Mouse (Mus musculus): Measurements from ENCODE around the gene Ppm1e. TPM values are rescaled to one million over a fixed set of nuclear protein-coding genes. Genes with fewer than 3 reads are reported as not detected.
A peak's percentile ranks its signal among the peaks of the same experiment; 100 is the strongest.

The Ppm1e gene
- total RNA-seq, 2 experiments from 2014 or later, result 1.4 to 6.4 TPM

DNA sequence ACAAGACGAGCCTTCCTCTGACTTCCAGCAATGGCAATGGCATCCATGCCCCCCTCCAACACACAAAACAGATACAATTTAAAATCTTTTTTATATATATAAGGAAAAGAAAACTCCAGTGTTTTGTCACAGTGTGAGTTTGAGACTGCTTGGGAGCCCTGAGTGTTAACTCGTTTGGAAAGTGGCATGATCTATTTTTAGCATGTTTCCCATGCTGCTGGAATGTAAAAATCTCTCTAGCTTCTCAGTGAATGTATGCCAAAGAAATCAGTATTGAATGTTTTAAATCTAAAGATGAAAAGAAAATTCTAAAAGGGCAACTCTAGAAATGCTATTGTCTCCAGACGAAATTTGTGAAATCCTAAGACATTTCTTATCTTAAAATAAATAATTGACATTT lies 45.3 kb downstream of the Ppm1e start:
- no peak for ATAC-seq (replicated peaks; ENCODE audit: low FRiP score, low TSS enrichment, poor library complexity, severe bottlenecking)

GRCm38 (mm10) chr11:87310309-87310708 lies 48.5 kb downstream of the Ppm1e start:
- no peak for ATAC-seq (replicated peaks; ENCODE audit: low FRiP score, low TSS enrichment, poor library complexity, severe bottlenecking)

GRCm38 (mm10) chr11:87309329-87310074 lies 49.3 kb downstream of the Ppm1e start:
- peak; percentile 89 for ATAC-seq (replicated peaks; ENCODE audit: low FRiP score, low TSS enrichment, poor library complexity, severe bottlenecking)

GRCm38 (mm10) chr11:87299066-87299465 lies 59.8 kb downstream of the Ppm1e start:
- no peak for ATAC-seq (replicated peaks; ENCODE audit: low FRiP score, low TSS enrichment, poor library complexity, severe bottlenecking)

- ATAC-seq (replicated peaks; ENCODE audit: low FRiP score, low TSS enrichment, poor library complexity, severe bottlenecking), result no peak
Observed at GRCm38 (mm10) chr11:87296467-87296866, 62.4 kb downstream of the Ppm1e start.

GRCm38 (mm10) chr11:87295636-87296035 lies 63.2 kb downstream of the Ppm1e start:
- no peak for ATAC-seq (replicated peaks; ENCODE audit: low FRiP score, low TSS enrichment, poor library complexity, severe bottlenecking)

GRCm38 (mm10) chr11:87289313-87289712 lies 69.5 kb downstream of the Ppm1e start:
- ATAC-seq (replicated peaks; ENCODE audit: low FRiP score, low TSS enrichment, poor library complexity, severe bottlenecking), result no peak

DNA sequence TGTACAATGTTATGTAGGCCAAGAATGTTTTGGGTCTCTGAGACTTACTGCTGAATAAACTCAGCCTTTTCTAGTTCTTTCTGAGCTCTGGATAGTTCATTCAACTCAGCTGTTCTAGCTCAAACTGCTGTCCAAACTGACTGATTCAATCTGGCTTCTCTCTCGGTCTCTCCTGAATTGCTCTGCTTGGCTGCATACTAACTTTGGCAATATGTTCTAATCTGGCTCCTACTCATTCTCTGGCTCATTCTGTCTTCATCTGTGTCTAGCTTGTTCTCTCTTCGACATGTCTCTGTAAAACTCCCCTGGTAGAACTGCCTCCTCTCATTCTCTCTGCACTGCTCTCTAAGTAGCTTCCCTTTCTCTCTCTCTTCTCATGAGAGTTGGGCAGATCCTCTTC lies 72.6 kb downstream of the Ppm1e start:
- no peak for ATAC-seq (replicated peaks; ENCODE audit: low FRiP score, low TSS enrichment, poor library complexity, severe bottlenecking)

DNA sequence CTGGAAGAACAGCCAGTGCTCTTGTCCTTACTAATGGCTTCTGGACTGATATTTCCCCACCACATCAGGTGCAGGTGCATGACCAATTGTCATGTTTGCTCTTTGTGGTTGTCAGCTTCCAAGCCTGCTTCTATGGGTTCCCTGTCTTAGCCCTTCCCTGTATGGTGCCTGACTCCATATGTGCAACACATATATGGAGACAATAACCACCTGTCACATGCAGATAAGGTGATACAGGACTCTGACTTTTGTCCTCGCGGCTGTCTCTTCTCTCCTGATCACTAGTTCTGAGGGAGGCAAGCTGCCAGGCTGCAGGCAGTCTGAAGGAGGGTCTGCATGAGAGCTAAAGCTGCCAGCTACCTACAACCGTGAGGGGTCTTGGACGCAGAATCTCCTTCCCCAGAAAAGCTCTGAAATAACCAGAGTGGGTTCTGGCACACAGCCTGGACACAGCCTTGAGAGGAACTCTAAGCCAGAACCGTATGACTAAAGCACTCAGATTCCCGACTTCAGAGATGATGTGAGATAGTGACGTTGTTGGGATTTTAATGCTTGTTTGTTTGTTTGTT lies 76.8 kb downstream of the Ppm1e start:
- peak; percentile 63 for ATAC-seq (replicated peaks; ENCODE audit: low FRiP score, low TSS enrichment, poor library complexity, severe bottlenecking)

DNA sequence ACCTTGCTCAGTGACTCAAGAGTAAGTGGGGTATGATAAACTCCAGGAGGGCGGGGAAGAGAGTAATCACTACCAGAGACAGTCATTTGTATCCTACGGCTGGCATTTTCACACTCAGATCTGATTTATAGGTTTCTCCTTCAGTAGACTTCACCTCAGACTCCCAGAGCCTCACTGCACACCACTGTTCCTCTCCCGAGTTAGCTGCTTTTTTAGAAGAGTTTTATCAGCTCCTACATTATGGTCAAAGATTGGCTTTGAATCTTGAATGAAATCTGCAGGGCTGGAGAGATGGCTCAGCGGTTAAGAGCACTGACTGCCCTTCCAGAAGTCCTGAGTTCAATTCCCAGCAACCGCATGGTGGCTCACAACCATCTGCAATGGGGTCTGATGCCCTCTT lies 79.4 kb downstream of the Ppm1e start:
- ATAC-seq (replicated peaks; ENCODE audit: low FRiP score, low TSS enrichment, poor library complexity, severe bottlenecking), result no peak

- ATAC-seq (replicated peaks; ENCODE audit: low FRiP score, low TSS enrichment, poor library complexity, severe bottlenecking), result no peak
Observed at GRCm38 (mm10) chr11:87278807-87279206, 80.0 kb downstream of the Ppm1e start.

- 0 out of 2 replicates have a peak, but pooled peaks have one; percentile 38 for ATAC-seq (replicated peaks; ENCODE audit: low FRiP score, low TSS enrichment, poor library complexity, severe bottlenecking)
Observed at GRCm38 (mm10) chr11:87276240-87276985, 82.4 kb downstream of the Ppm1e start.

DNA sequence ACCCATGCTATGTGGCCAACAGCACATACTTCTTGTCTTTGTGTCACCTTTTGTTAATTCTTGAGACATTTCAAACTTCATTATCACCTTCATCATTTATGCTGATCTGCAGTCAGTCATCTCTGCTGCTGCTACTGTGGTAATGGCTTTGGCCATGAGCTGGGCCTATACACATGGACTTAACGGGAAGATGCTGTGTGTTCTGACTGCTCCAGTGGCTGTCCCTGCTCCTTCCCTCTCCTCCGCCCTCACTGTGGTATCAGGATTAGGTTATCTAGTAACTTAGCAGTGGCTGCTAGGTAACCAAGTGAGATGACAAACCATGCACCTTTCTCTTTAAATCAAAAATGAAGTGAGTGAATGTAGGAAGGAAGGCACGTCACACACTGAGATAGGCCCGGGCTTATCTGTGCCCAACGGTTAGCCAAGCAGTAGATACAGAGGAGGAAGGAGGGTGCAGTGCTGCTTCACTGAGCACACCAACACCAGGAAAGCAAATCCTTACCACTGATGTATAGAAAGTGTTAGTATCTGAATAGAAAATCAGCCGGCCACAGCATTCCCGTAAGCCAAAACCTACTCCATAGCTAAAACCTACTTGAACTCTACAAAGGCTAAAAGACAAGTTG lies 83.3 kb downstream of the Ppm1e start:
- peak; percentile 79 for ATAC-seq (replicated peaks; ENCODE audit: low FRiP score, low TSS enrichment, poor library complexity, severe bottlenecking)

DNA sequence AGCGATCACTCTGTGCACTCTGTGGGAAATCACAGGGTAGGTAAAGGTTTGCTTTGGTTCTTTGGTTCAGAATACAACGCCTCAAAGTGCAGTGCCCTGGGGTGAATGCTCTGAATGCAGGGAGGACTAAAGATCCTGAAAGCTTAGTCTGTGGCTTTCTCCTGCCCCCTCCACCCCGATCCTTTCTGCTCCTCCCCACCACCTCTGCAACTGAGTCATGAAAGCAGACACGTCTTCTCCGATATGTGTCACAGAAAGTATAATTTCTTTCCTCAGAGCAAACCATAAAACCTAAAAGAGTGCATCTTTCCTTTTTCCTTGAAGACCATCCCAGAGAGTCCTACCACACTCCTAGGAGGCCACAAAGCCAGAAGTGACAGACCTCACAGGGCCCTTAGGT lies 86.1 kb downstream of the Ppm1e start:
- ATAC-seq (replicated peaks; ENCODE audit: low FRiP score, low TSS enrichment, poor library complexity, severe bottlenecking), result no peak

GRCm38 (mm10) chr11:87271479-87271878 lies 87.3 kb downstream of the Ppm1e start:
- no peak for ATAC-seq (replicated peaks; ENCODE audit: low FRiP score, low TSS enrichment, poor library complexity, severe bottlenecking)

- no peak for ATAC-seq (replicated peaks; ENCODE audit: low FRiP score, low TSS enrichment, poor library complexity, severe bottlenecking)
Observed at GRCm38 (mm10) chr11:87270958-87271357, 87.9 kb downstream of the Ppm1e start.

GRCm38 (mm10) chr11:87270446-87270845 lies 88.4 kb downstream of the Ppm1e start:
- no peak for ATAC-seq (replicated peaks; ENCODE audit: low FRiP score, low TSS enrichment, poor library complexity, severe bottlenecking)

DNA sequence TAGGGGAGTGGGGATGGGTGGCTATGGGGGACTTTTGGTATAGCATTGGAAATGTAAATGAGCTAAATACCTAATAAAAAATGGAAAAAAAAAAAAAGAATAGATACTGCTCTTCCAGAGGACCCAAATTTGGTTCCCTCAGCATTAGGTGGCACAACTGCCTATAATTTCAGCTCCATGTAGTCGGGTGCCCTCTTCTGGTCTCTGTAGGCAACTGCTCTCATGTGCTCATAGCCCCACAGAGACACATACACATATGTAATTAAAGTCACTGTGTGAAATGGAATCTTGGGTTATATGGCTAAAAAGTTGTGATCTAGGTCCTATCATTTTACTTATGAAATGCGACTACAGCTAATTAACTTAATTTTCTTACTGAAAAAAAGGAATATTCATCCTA lies 90.0 kb downstream of the Ppm1e start:
- no peak for ATAC-seq (replicated peaks; ENCODE audit: low FRiP score, low TSS enrichment, poor library complexity, severe bottlenecking)

- no peak for ATAC-seq (replicated peaks; ENCODE audit: low FRiP score, low TSS enrichment, poor library complexity, severe bottlenecking)
Observed at GRCm38 (mm10) chr11:87266246-87266645, 92.6 kb downstream of the Ppm1e start.

DNA sequence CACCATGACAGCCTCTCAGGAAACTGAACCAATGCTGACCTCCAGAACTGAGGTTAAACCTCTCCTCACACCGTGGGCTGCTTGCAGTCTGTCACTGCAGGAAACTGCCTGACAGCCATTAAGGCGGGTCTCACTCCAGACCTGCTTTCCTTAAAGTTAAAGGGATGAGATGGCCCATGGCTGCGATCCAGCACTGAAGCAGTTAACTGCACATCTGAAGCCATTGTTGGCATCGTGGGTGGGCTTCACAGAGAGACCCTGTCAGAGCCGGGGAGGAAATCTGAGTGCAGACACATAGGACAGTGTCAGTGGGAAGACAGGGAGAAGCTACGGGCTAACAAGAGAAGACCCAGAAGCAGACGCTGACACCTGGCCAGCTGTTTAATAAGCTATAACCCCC lies 94.9 kb downstream of the Ppm1e start:
- no peak for ATAC-seq (replicated peaks; ENCODE audit: low FRiP score, low TSS enrichment, poor library complexity, severe bottlenecking)
